10 mouse cellular contexts compared by ENCODE assay signal in the genomic region with DNA sequence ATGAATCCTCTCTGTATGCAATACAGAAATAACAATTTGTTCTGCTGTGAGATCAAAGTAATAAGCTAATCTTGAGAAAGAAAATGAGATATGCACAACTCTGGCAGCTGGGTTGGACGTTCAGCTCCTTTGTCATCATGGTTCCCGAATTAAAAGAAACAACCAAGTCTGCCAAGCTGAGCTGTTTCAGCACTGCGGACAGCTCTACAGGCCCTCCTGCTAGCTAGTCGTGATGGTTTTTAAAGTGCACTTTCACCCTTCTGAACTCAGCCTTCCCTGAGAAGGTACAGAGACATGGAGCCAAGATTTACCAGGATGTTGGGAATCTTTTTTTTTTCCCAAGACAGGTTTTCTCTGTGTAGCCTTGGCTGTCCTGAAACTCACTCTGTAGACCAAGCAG. TPM values are rescaled to one million over a fixed set of nuclear protein-coding genes. Genes with fewer than 3 reads are reported as not detected.
DNase-seq lines count a peak whose midpoint lies in the region; ATAC-seq and TF ChIP-seq lines count a peak whose summit lies in the region.
"Had no signal": no experiment of that assay in that cellular context is flagged by ENCODE, and none has a peak within 500 bp of the region (broad histone marks: within the 10 kb centered on the region; RNA-seq: fewer than 3 reads in every experiment).

No protein-coding gene starts in this region.

- no peak for TF ChIP-seq POLR2A in MEL (IDR thresholded peaks at IDR 0.05; ENCODE audit: control insufficient read depth in 1 of 2, insufficient read depth in 1 of 2, low read depth in 1 of 2, low read length in 2 of 2, poor library complexity in 1 of 2)
- TF ChIP-seq POLR2A in brain, embryonic 14.5 days (IDR thresholded peaks at IDR 0.05; ENCODE audit: borderline replicate concordance, extremely low read depth, insufficient read depth, insufficient read length, poor library complexity, severe bottlenecking): no peak

- H3K4me3 ChIP-seq in liver, embryonic 11.5 days (ENCODE audit: low read depth, low read length): no peak overlapping the region
- no peak overlapping the region for H3K4me3 ChIP-seq in MEL (ENCODE audit: control insufficient read depth in 1 of 2, insufficient read depth in 1 of 2, low read depth in 2 of 2, low read length in 2 of 2)
- no peak overlapping the region for H3K4me3 ChIP-seq in limb, embryonic 10.5 days
- H3K4me3 ChIP-seq: heart, embryonic 13.5 days had no signal

- 17% methylated on average over 4 of the region's 4 CpGs for WGBS in liver, embryonic 11.5 days
- 20% methylated on average over 4 of the region's 4 CpGs for WGBS in limb, embryonic 10.5 days

- no peak overlapping the region for H3K4me2 ChIP-seq in liver, embryonic 11.5 days
- H3K4me2 ChIP-seq: heart, embryonic 13.5 days had no signal

- no peak for TF ChIP-seq EP300 in MEL (IDR thresholded peaks at IDR 0.05; ENCODE audit: low read depth in 1 of 2, low read length in 2 of 2)

- no peaks in the 10 kb centered on the region for H3K79me2 ChIP-seq in MEL (ENCODE audit: control insufficient read depth, insufficient read depth, low read length, poor library complexity)

- no peak overlapping the region for H3K27ac ChIP-seq in liver, embryonic 11.5 days (ENCODE audit: low read depth, low read length)
- no peak overlapping the region for H3K27ac ChIP-seq in MEL (ENCODE audit: control insufficient read depth, low read depth, low read length)
- no peak overlapping the region for H3K27ac ChIP-seq in limb, embryonic 10.5 days
- H3K27ac ChIP-seq: heart, embryonic 13.5 days; liver, embryonic 14.5 days had no signal

- H3K27me3 ChIP-seq in liver, embryonic 11.5 days (replicated peaks; ENCODE audit: control insufficient read depth, insufficient read depth, low read length): no peaks in the 10 kb centered on the region; the same call in 1 of the 2 replicates
- peaks cover 0 to 4% of the 10 kb centered on the region in 2 experiments; a peak in 3 of 4 replicates for H3K27me3 ChIP-seq in MEL (ENCODE audit: control insufficient read depth in 1 of 2, insufficient read depth in 2 of 2, low read length in 2 of 2)
- H3K27me3 ChIP-seq in limb, embryonic 10.5 days (ENCODE audit: low read depth, poor library complexity, severe bottlenecking): no peaks in the 10 kb centered on the region
- H3K27me3 ChIP-seq: heart, embryonic 13.5 days had no signal

- no peaks in the 10 kb centered on the region for H3K36me3 ChIP-seq in liver, embryonic 11.5 days (ENCODE audit: control insufficient read depth, insufficient read depth, low read length)
- no peaks in the 10 kb centered on the region for H3K36me3 ChIP-seq in MEL (ENCODE audit: control insufficient read depth in 1 of 2, insufficient read depth in 2 of 2, low read length in 2 of 2)
- H3K36me3 ChIP-seq in limb, embryonic 10.5 days: no peaks in the 10 kb centered on the region
- H3K36me3 ChIP-seq: heart, embryonic 13.5 days had no signal

- TF ChIP-seq RAD21 in MEL (IDR thresholded peaks at IDR 0.05; ENCODE audit: low read depth, low read length): no peak

- DNase-seq in liver: peak; percentile 12
- DNase-seq in liver, embryonic 11.5 days (ENCODE audit: low spot score): no peak
- DNase-seq in MEL (ENCODE audit: low read depth, low spot score): peak; percentile 64
- DNase-seq in brain, embryonic 14.5 days (ENCODE audit: low read depth): peak; percentile 35
- peak; percentile 70 for DNase-seq in limb, embryonic 10.5 days (ENCODE audit: low spot score)
- no peak for DNase-seq in right cerebral cortex, postnatal 14 days
- DNase-seq in layer of hippocampus, adult 9-11 months: no peak
- DNase-seq: cerebellum, adult 18-20 months had no signal

- no peak for TF ChIP-seq CTCF in MEL (IDR thresholded peaks at IDR 0.05 in 2 of 3, conservative IDR thresholded peaks at IDR 0.05 in 1 of 3; ENCODE audit: control insufficient read depth in 1 of 3, insufficient read depth in 1 of 3, low read depth in 2 of 3, low read length in 3 of 3, poor library complexity in 1 of 3, severe bottlenecking in 1 of 3)
- no peak for TF ChIP-seq CTCF in brain, embryonic 14.5 days (IDR thresholded peaks at IDR 0.05; ENCODE audit: borderline replicate concordance, extremely low read depth, insufficient read depth, insufficient read length)

- H3K9ac ChIP-seq in liver, embryonic 11.5 days (ENCODE audit: low read depth, low read length): no peak overlapping the region
- H3K9ac ChIP-seq in MEL (ENCODE audit: control insufficient read depth, low read depth, low read length, poor library complexity, severe bottlenecking): no peak overlapping the region
- H3K9ac ChIP-seq: heart, embryonic 13.5 days; liver, embryonic 14.5 days had no signal

- no peaks in the 10 kb centered on the region for H3K9me3 ChIP-seq in liver, embryonic 11.5 days (ENCODE audit: control insufficient read depth, low read length)
- H3K9me3 ChIP-seq in MEL (replicated peaks; ENCODE audit: insufficient read depth, low read length): no peaks in the 10 kb centered on the region
- no peaks in the 10 kb centered on the region for H3K9me3 ChIP-seq in limb, embryonic 10.5 days (replicated peaks)
- H3K9me3 ChIP-seq: heart, embryonic 13.5 days had no signal

- H3K4me1 ChIP-seq in liver, embryonic 11.5 days (replicated peaks; ENCODE audit: control insufficient read depth, insufficient read depth, low read length): no peaks in the 10 kb centered on the region
- no peaks in the 10 kb centered on the region for H3K4me1 ChIP-seq in MEL (ENCODE audit: control insufficient read depth in 1 of 2, insufficient read depth in 2 of 2, low read length in 2 of 2)
- no peaks in the 10 kb centered on the region for H3K4me1 ChIP-seq in limb, embryonic 10.5 days
- H3K4me1 ChIP-seq: heart, embryonic 13.5 days had no signal

- no peak for ATAC-seq in liver, embryonic 11.5 days (replicated peaks; ENCODE audit: low FRiP score)

TF ChIP-seq in MEL, 35 proteins besides CTCF, POLR2A, EP300 and RAD21:
- TF ChIP-seq SIN3A (IDR thresholded peaks at IDR 0.05; ENCODE audit: low read length) (peak; percentile 55; the same call in 1 of the 2 replicates), USF1 (IDR thresholded peaks at IDR 0.05; ENCODE audit: low read depth, low read length) (no peak)

RNA-seq across cellular contexts. Expression of a gene that starts 30.0 kb away (rescaled TPM):
- 84.9 and 97.9 TPM in 2 replicates for polyA plus RNA-seq in liver, embryonic 11.5 days (2014; fragmentation: Nextera tagmentation; extraction: Ambion mirVana)
- total RNA-seq in MEL (2012; rRNA removed): 97.9 and 99.1 TPM in 2 replicates
- 100 to 1,000 TPM in 1 of 2 experiments, 10 to 100 TPM in 1; 82.6 to 204 TPM for polyA plus RNA-seq in MEL (2012; ENCODE audit: insufficient read depth in 1 of 2, insufficient read length in 2 of 2, low read depth in 1 of 2, low replicate concordance in 2 of 2, missing spikeins in 1 of 2)
- polyA plus RNA-seq in brain, embryonic 14.5 days (2012; rRNA removed): 17.6 and 27.3 TPM in 2 replicates
- 60.2 and 61.1 TPM in 2 replicates for polyA plus RNA-seq in limb, embryonic 10.5 days (2016; fragmentation: Nextera tagmentation; extraction: Ambion mirVana)

Comparison
In these comparisons a context has a peak if more than half of its experiments do, and no peak if none do; other contexts are left out.
1. DNase-seq: peak in liver (single experiment), MEL (single experiment), brain, embryonic 14.5 days (single experiment) and limb, embryonic 10.5 days (single experiment); none in liver, embryonic 11.5 days (single experiment), right cerebral cortex, postnatal 14 days (single experiment) and layer of hippocampus, adult 9-11 months (single experiment).